Mouse (Mus musculus): ENCODE results near the gene 4933402N22Rik.
"Not testable (repeated sequence)": the region's sequence is repeated elsewhere in the genome, so short reads cannot be mapped to it uniquely, and the experiment has no call there.

The 4933402N22Rik gene

DNA sequence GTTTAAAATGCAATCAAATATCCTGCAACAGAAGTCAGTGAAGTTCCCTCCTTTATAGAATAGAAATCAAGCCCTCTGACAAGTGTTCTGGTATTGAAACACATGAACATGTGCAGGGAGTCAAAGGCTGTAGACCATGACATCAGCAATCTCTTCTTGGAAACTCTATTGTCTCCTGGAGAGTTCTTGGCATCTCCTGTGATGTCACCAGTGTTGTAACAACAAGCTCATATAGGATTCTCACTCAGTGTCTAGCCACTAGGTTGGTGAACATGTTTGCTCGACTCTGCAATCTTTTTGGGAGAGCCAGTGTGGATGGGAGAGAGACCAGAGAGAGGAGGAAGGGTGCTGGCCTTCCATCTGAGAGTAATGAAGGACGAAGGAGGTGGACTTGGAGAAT is at the start of gene 4933402N22Rik:
Gene 4933402N22Rik (plus strand): TSS at position 301 of the 400 bp plus-strand sequence.
- DNase-seq (ENCODE audit: low spot score in 2 of 2): not testable (repeated sequence)

DNA sequence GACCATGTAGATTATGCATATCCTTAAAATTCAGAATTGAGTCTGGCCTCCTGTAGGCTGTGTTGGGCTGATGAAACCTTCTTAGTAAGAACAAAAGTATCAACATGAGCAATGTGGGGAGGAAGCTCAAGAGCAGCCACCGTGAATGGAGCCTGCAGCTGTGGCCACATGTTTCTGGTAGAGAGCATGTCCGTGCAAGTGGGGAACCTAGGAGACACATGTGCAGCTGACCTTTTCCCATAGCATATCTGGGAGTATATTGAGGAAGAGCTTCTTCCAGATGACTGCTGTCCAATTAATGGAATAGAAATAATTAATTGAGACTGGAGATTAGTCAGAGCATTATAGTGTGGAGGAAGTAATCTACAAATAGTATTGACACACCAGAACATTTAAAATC is 5.9 kb downstream of the 4933402N22Rik start:
- not testable (repeated sequence) for DNase-seq (ENCODE audit: low spot score in 2 of 2)
